Mouse (Mus musculus) induced T-regulatory cell, adult 2 months (primary cell): ENCODE measurements around the gene Runx2.

Experiments used
- DNase-seq: peaks from one replicate; pipeline ENCODE4 v3.0.0-alpha.2; 2012; ENCODE audit warnings: low read depth

Gene Runx2

GRCm38 (mm10) chr17:44618691-44619090 is 195.9 kb downstream of the Runx2 start:
- no peak for DNase-seq

GRCm38 (mm10) chr17:44618175-44618574 is 196.4 kb downstream of the Runx2 start:
- DNase-seq: no peak

GRCm38 (mm10) chr17:44617741-44618140 is 196.9 kb downstream of the Runx2 start:
- no peak for DNase-seq

GRCm38 (mm10) chr17:44613716-44614715 is 200.6 kb downstream of the Runx2 start:
- peak; percentile 59 for DNase-seq

- no peak for DNase-seq
Observed at GRCm38 (mm10) chr17:44612641-44613040, 202.0 kb downstream of the Runx2 start.

DNA sequence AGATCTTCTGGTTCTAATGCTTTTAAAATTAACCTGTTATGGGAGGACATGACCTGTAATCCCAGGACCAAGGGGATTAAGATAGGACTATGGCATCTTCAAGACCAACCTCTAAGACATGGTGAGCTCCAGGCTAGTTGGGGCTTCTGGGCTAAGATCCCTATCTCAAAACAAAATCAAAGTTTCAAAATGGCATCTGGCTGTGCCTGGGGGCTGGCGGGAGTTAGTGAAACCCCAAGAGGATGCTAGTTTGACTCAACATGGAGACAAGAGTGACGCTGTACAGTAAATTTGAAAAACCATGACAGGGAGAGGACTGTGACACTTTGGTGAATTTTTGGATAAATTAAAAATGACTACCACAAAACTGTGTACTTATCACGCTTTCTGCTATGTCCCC is 202.6 kb downstream of the Runx2 start:
- peak; percentile 76 for DNase-seq

DNA sequence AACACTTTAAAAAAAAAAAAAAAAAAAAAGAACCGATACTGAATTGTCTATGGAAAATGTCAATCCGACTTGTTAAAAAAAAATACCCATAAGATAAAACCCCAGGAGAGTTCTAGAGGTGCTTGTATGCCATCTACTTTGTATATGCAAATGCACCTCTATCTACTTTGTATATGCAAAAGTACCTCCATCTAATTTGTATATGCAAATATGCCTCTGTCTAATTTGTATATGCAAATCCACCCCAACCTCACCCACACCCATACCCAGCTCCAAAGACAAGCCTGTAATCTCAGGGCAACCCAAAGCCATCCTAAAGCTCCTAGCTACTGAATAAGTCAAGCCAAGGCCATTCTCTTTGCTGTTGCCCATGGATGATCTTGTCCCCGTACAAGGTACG is 203.1 kb downstream of the Runx2 start:
- DNase-seq: peak; percentile 64

GRCm38 (mm10) chr17:44610828-44611227 is 203.8 kb downstream of the Runx2 start:
- peak; percentile 67 for DNase-seq

DNA sequence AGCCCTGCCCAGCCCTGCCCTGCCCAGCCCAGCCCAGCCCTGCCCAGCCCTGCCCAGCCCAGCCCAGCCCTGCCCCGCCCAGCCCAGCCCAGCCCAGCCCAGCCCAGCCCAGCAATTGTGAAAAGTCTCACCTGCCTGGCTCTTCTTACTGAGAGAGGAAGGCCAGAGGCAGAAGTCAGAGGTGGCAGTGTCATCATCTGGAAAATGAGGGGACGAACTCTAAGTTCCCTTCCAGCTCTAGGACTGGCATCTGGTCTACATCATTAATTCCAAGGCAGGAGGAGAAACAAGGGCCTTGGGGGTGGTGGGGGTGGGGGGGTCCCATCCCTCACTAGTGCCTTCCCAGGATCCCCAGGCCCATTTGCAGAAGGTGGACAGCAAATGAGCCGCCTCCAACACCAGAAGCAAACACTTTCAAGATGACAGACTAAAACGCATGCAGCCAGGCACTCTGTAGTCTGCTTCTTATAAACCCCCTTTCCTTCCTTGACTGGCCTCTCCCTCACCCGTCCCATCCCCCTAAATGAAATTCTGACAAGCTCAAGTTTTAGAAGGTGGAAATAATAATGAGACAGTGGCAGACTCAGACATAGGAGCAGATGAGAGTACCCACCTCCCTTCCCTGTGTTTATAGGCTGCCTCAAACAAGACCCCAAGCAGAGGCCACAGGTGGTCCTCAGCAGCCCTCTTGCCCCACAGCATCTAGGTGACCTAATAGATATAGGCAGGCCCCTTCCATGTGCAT is 204.5 kb downstream of the Runx2 start:
- DNase-seq: peak; percentile 57

DNA sequence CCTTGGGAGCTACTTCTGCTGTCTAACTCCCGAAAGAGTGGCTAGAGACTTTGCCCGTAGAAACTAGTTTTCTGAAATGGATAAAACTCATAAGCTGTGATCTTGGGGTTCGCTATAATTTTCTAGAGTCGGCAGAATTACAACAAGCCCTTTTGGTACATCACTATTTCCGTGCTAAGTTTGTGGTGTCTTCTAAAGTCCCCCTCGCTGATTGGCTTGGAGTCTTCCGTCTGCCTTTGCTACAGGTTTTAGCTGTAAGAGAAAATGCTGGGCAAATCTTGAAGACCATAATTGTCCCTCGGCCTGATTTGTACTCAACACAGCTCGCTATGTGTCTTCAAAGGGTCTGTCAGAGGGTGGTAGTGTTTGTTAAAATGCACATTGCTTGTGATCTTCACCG is 205.2 kb downstream of the Runx2 start:
- DNase-seq: peak; percentile 79

DNA sequence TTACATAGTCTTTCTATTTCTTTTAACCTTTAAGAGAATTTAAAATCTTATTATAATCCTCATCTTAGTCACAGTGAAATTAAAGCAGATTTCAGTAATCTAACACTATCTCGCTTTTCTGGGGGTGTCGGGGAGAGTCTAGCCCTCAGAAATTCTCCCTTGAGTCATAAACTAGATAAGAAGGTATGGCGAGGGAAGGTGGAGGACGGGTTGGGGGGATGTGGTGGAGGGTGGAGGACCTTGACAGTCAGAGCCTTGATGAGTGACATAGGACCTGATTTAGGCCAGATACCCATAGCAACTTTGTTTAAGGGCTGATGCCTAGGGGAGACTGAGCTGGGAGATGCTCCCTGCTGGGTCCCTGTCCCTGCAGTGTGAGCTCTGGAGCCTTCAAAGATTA is 205.7 kb downstream of the Runx2 start:
- DNase-seq: peak; percentile 82

- peak; percentile 67 for DNase-seq
Observed at GRCm38 (mm10) chr17:44607383-44607782, 207.2 kb downstream of the Runx2 start.

DNA sequence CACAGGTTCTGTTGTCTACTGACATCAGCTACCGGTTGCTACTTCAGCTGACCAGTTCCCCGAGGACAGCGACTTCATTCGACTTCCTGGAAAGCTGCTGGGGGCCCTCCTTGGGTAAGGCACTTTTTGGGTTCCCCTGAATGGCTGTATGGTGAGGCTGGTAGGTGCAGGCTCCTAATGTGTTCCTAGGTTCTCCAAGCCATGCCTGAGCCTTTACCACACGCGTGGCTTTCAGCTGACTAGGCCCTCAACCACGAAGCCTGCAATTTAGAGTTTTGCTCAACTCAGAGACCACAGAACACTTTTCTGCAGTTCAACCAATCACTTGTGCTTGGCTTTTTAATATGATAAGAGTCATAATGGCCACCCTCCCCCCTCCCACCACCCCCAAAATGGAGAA is 208.4 kb downstream of the Runx2 start:
- peak; percentile 57 for DNase-seq

DNA sequence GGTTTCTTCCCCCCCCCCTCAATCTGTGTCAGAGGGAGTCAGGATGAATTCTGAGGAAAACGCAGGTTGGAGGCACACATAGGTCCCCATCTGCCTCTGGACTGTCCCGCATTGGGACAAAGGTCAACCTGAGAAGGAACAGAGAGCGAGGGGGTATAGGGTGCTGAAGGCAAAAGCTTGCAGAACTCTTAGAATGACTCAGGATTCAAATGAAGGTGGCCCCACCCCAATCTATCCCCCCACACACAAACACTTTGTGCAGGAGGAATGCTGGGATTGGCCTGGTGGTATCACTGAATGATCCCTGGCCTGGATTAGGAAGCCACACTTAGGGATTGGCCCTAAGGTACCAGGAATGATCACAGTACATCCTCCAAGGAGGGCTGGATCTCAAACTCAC is 208.8 kb downstream of the Runx2 start:
- no peak for DNase-seq

DNA sequence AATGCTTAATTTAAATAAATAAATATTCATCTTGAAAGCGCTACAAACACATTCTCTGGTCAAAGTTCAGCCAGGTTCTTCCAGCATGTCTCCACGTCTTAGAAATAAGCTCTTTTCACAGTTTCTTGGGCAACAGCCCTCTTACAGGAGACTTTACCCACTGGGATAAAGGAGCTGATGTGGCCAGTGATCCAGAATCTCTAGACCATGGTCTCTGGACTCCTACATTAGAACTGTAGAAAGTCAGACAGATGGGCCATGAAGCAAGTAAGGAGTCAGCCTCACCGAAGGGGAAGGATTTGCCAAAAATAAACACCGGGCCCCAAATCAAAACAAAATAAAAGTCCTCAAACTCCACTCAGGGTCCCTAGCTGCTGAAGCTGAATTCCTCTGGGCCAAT is 211.4 kb downstream of the Runx2 start:
- no peak for DNase-seq

GRCm38 (mm10) chr17:44601317-44602021 is 213.1 kb downstream of the Runx2 start:
- DNase-seq: peak; percentile 58

DNA sequence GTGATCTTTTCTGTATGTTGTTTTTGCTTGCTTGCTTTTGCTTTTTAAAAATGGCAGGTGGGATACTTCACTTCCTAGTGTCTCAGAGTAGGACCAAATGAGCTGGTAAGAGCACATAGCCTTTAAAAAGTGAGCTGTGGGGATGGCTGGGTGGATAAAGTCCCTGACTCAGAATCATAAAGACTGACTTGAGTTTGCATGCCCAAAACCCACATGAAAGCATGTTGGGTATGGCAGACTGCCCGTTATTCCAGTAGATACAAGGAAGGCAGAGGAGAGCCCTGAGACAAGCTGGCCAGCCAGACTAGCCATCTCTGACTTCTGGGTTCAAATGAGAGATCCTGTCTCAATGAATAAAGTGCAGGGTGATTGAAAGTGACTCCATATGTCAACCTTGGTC is 214.7 kb downstream of the Runx2 start:
- peak; percentile 53 for DNase-seq

- DNase-seq: peak; percentile 60
Observed at GRCm38 (mm10) chr17:44599132-44599531, 215.5 kb downstream of the Runx2 start.

DNA sequence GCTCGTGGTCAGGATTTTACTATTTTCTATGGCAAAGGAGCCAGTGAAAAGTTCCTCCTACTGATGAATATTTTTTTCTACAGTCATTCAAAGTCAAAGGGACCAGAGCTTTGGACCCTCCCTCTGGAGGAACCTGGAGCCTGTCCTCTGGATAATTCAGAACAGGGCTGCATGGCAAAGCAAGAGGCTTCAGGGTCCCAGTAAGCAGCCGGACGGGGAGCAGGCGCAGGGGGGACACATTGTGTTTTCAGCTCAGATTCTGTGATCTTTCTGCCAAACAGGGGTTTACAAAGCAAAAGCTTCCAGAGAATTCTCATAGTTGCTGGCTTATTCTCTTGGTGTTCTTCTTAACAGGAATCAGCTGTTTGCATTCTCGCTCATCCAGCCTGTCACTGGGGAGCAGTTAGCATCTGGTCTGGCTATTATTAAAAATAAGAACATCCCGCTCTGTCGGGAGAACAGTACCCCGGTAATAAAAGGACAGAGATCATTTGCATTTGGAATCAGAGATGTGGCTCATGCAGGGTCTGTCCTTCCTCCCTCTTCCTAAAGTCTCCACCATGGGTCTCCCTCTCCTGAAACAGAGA is 216.6 kb downstream of the Runx2 start:
- DNase-seq: no peak

DNA sequence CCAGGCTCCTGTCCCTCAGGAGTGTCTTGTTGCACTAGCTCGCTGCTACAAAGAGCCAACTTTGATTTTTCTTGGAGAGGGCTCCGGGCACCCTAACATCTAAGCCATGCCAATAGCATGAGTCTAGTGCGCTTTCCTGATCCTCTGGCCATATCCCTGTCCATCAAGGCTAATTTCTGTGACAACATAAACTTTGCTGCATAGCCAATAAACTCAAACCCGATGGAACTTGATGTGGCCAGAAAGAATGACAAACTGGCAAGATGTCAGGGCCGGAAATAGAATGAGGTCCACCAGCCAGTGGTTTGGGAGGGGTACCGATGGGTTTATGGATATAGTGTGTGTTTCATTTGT is 221.9 kb downstream of the Runx2 start:
- DNase-seq: no peak

- no peak for DNase-seq
Observed at GRCm38 (mm10) chr17:44592067-44592736, 222.4 kb downstream of the Runx2 start.

DNA sequence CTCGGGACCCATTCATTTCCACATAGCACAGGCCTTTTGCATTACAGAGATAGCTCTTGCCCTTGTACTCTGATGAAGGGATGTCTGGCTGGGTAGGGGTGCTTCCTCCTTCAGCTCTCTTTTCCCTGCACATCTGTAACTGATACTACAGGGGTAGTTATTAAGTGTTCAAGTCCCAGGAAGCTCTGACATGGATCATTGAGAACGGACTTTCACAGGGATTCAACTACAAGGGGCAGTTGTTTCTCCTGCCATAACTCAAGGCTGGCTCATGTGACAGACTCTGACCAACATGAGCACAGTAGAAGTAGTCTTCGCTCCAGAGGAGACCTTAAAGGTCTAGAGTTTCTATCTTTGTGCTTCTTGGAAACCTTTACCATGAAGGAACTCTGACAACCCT is 226.1 kb downstream of the Runx2 start:
- DNase-seq: no peak
